Mouse (Mus musculus) cortical plate, adult 2 months (tissue): ENCODE data around the gene Elovl1.

Experiments
- CTCF ChIP-seq: fragments of 200-500 bp; IDR thresholded peaks from 2 replicates; pipeline ENCODE4 v1.5.1; 2011; ENCODE audit warnings: mild to moderate bottlenecking, control low read depth, low read length; ENCODE audit not compliant: insufficient read depth; ENCODE audit errors: extremely low read depth
- POLR2A ChIP-seq: fragments of 200-500 bp; IDR thresholded peaks from 2 replicates; pipeline ENCODE4 v1.6.1; 2011; ENCODE audit warnings: mild to moderate bottlenecking, low read length, control low read depth; ENCODE audit not compliant: insufficient read depth; ENCODE audit errors: extremely low read depth

DNA sequence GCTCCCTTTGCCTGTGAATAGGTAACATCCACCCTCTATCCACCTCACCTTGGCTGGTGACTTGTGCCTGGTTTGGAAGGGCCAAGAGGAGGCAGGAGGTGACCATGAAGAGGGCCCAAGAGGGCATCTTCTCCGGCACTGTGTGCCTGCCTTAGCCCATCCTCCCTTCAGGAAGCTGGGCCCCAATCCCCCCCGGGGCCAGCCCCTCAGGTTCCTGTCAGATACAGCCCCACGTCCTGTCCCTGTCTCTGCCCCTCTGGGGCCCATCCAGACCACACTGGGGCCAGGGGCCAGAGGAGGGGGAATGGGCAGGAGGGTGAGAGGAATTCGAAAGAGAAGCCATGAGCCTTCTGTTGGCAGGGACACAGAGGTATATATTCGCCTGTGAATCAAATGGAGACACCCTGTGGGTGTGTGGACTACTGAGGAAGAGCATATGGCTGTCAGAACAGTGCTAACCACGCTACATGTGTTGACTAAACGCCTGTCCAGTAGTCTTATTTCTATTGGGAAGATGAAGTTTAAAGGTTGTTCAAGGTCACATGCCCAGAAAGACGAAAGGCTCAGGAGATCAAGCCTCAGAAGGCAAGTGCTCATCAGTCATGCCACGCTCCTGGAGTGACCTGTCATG lies 29.6 kb downstream of the Elovl1 start, which contains the start of gene Mpl:
- TF ChIP-seq CTCF = no peak
- no peak for TF ChIP-seq POLR2A
